Mouse (Mus musculus) erythroblast, embryonic 14.5 days (primary cell): ENCODE results near the gene Hyal3.

Experiments
- GATA1 ChIP-seq: IDR thresholded peaks from 2 replicates; pipeline ENCODE4 v1.6.1; 2012; ENCODE audit warnings: low read length, inconsistent platforms, mixed read lengths
- TAL1 ChIP-seq: IDR thresholded peaks from 3 replicates; pipeline ENCODE4 v1.6.1; 2012; ENCODE audit warnings: low read length, inconsistent platforms, mixed read lengths

- TF ChIP-seq GATA1 (no peak), TAL1 (no peak)
These were observed 35.9 kb upstream of the Hyal3 start for GRCm38 (mm10) chr9:107544729-107545128.
